Mouse (Mus musculus): Measurements from ENCODE around the gene Emc10.

Gene Emc10

DNA sequence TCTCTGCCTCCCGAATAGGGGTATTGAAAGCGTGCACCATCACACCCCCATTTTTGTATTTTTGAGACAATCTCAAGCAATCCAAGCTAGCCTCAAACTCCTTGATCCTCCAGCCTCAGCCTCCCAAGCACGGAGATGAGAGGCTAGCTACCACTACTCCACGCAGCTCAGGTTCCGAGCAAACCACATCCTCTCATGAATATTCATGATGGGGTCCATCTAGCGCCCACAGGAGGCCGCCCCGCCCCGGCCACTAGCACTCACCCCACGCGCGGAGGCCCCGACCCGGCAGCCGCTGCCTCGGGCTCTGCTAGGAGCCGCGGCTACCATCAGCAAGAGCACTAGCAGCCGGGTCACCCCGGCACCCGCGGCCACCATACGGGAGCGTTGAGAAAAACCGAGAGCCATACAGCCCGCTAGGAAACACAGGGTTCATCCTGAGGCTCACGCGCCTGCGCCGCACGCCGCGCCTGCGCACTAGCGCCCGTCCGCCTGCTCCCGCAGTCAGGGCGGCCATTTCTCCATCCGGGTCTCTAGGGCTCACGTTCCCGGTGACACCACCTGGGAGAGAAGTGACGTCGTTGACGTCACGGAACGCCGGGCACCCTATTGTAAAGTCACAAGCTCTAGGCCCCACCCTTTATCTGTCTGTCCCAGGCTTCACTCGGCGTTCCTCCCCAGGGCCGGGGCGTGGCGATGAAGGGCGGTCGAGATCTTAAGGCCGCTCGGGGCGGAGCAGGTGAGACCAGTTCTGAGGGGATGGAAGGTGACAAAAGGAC is at the start of gene Emc10, which contains the start of gene Fam71e1:
Gene Emc10 (minus strand): TSS at position 538 of the 779 bp plus-strand sequence.
Gene Fam71e1 (plus strand): TSS at position 590 of the 779 bp plus-strand sequence.
- DNase-seq (ENCODE audit: low read depth, low spot score): peak; percentile 99

DNA sequence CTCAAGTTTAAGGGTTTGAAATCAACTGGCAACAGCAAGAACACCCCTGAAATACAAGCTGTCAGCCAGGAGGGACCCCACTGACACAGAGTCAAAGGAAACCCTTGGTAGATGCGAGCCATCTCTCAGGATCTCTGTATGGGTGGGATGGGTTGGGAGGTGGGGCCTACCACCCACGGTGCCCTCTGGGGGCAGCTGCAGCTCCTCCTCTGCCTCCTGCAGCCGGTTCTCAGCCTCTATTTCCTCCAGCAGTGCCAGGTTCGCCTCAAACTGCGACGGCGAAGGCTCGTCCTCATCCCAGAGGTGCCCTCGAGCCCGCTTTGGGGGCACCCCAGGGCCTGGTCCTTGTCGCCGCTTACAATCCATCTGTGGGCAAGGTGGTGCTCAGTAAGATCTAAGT is 46.7 kb upstream of the Emc10 start:
- DNase-seq (ENCODE audit: low read depth, low spot score): no peak

DNA sequence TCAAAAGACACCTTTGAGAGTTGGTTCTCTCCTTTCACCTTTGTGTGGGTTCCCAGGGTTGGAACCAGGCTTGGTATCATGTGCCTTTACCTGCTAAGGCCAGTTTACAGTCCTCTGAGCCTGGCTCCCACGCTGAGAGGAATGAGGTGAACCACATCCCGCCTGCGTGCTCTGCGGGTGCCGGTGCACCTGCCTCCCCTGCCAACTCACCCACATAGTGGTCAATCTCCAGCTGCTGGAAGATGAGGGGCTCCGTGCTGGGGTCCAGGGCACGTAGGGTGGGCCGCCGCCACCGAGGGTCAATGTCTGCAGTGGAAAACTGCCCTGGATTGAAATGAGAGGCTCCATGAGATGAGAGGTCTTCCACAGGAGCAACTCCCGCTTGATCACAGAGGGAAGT is 46.2 kb upstream of the Emc10 start:
- DNase-seq (ENCODE audit: low read depth, low spot score): no peak

DNA sequence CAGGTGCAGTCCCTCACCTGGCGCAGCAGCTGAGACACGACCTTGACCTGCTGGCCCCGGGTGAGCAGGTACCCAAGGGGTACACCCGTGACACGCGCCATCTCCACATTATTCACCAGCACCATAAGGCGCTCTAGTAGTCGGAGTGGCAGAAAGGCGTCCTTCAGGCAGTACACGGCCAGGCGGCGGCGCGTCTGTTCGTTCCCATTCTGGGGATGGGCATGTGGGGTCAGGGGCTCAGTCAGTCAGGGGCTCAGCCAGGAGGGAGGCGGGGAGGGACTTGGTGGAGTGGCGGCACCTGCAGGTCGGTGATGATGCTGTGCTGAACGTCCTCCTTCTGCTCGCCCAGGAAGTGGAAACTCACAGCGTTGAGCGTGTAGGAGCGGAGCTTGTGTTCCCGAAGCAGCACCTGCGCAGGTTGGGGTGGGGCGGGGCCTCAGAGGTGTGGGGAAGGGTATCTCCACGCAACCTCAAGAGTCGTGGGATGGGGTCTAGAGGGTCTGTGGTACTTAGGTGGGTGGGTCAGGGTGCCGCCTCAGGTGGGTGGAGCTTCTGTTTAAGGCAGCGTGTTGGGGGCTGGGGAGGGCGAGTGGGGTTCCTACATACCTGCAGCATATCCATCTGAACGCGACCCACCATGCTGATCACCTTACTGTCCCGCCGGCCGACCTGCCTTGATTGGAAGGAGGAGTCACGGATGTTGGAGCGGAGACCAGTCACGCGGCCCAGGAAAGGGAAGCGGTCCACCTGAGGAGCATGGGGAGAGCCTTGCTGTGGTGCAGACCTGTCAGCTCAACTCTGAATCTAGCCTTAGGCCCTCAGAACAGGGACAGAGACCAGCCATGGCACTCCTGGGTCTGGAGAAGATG is 42.7 kb upstream of the Emc10 start:
- no peak for DNase-seq (ENCODE audit: low read depth, low spot score)

DNA sequence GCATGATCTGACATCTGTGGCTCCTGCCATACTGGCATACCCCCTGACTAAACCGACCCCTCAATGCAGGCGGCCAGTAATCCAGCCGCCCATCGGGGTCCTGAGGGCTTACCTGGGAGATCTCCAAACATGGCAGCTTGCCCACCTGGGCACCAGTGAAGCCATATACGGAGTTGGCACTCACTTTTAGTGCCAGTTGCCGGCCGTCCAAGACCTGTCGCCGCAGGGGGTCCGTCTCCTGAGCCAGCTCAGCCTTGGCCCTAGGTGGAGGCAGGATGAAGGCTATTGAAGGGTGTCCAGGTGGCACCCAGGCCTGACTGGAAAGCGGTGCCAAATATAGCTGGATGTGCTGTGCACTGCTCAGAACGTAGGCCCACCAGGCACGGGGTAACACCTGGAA is 41.2 kb upstream of the Emc10 start:
- DNase-seq (ENCODE audit: low read depth, low spot score): no peak

DNA sequence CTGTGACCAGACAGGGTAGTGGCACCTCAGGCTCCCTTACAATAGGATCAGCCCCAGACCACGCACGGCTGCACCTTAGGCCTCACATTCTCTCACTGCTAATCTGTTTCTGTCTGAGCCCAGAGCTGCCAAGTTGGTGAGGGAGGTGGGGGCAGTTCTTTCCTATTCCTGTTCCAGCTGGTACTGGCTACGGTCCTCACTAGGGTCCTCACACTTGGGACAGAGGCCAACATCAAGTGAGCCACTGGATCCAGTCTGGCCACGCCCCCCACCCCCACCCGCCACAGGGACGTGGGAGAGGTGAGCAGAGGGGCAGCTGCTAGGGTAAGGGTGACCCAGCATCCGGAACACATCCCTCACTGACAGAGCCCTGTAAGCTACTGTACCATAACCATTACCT is 40.7 kb upstream of the Emc10 start:
- no peak for DNase-seq (ENCODE audit: low read depth, low spot score)

DNA sequence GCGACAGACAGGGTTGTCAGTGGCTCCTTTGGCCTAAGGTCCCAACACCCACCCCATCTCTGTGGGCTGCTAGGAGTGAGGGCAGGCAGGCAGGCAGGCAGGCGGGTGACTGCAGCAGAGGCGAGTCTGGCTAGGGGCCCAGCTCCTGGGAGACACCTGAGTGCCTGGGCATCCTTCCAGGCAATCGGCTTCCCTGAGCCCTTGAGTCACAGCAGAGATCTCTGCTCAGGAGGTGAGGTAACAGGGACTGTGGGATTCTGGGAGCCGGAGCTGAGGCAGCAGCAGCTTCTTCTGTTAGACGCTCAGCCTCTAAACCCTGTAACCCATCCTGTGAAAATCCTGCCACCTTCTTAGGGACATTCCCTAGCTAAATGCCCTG is 40.2 kb upstream of the Emc10 start:
- no peak for DNase-seq (ENCODE audit: low read depth, low spot score)

DNA sequence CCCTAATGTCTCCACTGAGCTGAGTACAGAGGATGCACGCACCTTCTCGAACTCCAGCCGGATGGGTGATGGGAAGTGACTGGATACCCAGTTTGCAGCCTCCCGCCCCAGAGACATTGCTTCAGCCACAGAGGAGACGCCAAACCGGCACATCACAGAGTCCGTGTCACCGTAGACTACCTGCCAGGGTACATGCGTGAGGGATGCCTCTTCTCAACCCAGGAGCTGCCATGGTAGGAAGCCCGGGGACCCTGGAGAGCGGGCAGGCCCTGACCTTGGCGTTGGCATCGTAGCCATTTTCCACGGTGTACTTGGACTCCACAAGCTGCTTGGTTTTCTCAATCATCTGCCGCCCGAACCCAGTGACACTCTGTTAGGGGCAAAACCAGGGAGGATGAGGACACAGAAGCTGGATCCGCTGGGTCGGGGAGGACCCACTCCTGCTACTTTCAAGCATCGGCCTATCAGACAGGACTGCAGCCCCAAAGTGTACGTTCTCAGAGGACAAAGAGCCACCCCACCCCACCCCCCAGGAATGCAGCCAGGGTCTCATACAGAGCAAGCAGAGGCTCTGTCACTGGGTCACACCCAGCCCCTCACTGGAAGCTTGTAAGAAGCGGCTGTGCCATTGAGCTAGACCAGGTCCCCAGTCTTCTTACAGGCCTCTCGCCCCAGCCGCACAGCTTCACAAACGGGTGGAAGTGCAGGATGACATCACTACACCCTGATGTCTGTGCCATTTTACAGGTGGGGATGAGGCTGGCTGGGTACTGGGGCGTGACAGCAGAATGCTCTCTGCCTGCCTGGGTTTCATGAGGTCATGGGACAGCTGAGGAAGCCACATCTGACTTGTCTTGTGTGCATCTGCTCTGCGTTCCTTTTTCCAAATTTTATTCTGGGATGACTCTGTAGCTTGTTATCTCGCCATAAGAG is 39.6 kb upstream of the Emc10 start:
- no peak for DNase-seq (ENCODE audit: low read depth, low spot score)

DNA sequence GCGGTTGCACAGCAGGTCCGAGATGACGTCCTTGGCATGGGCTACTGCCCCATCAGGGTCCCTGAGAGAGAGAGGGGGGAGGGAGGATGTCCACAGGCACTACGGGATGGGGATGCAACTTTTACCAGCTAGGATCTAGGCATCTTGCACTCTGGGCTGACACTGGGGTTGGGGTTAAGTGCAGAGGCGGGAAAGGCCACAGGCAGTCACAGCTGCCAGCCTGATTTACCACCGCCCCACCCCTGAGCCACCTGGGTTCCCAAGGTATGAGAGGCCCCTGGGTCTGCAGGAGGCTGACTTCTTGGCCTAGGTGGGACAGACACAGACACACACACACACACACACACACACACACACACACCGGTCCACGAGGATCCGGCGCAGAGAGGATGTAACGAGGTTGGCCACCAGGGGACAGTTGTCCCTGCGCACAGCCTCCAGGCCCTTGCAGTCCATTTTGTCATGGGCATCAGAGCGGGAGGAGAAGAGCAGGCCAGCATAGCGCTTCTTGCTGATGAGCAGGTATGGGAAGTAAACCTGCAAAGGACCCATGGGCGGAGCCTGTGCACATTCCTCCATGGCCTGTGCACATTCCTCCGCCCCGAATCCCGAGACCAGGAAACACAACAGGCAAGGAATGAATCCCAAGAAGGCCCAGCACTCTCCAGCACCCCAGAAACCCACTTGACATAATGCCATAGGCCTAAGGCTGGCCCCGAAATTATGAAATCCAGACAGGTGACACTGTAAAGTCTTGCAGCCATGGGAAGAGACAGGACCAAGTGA is 38.5 kb upstream of the Emc10 start:
- DNase-seq (ENCODE audit: low read depth, low spot score): no peak

DNA sequence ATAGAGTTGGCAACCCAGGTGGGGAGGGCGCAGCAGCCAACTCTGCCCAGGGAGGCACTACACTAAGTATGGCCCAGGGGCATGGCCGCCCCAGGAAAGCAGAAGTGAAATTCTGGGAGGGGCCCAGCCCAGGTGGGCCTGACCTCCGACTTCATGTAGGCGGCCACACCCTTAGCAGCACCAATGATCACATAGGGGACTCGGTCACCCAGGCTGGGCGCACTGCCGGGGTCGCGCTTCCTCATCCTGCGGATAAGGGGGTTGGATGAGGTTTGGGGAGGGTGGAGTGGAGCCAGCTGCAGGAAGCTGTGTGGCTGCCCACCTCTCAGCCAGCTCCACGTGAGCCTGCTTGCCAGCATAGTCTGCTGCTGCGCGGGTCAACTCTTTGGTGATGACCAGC is 37.9 kb upstream of the Emc10 start:
- no peak for DNase-seq (ENCODE audit: low read depth, low spot score)

DNA sequence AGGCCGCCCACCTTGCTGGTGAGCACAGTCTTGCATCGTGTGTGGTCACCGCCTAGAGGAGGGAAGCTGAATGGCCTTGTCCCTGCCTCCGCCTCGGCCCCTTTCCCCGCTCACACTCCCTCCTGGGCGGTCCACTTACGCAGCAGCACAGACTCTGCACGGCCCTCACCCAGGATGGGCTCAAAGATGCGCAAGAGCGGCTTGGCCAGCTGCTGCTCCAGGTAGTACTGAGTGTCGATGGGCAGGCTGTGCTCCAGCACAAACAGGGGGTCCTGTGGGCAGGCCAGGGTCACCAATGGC is 37.4 kb upstream of the Emc10 start:
- DNase-seq (ENCODE audit: low read depth, low spot score): no peak

DNA sequence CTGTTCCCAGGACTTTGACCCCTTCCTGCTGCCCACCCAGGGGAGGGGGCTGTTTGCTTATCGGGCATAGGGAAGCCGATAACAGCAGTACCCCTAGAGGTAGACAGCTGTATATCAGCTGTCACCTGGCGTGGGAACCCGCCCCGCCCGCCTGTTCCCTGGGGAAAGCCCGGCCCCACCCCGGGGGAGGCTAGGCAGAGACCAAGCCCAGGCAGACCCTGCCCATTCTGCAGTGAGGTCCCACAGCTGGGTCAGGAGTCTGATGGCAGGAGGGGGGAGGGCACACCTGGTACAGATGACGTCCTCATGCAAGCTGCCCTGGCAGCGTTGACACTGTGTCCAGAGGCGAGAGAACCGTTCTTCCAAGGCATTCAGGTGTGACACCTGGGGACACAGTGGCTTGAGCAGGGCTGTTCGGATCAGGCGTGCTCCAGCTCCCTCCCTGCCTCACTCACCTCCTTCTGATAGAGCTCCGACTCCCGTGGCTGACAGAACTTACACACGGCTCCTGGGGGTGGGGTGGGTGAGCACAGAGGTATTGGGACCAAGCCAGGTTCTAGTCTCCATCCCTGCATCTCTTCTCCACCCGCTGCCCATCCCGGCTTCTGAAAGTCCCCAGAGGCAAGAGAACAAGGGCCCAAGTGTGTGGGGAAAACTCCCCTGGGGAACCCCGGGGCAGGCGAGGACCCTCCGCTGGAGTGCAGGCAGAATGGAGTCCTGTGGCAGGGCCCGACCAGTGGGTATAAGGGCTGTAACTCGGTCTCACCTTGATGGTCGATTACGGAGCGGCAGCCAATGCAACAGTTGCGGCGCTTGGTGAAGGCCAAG is 36.8 kb upstream of the Emc10 start:
- DNase-seq (ENCODE audit: low read depth, low spot score): no peak

DNA sequence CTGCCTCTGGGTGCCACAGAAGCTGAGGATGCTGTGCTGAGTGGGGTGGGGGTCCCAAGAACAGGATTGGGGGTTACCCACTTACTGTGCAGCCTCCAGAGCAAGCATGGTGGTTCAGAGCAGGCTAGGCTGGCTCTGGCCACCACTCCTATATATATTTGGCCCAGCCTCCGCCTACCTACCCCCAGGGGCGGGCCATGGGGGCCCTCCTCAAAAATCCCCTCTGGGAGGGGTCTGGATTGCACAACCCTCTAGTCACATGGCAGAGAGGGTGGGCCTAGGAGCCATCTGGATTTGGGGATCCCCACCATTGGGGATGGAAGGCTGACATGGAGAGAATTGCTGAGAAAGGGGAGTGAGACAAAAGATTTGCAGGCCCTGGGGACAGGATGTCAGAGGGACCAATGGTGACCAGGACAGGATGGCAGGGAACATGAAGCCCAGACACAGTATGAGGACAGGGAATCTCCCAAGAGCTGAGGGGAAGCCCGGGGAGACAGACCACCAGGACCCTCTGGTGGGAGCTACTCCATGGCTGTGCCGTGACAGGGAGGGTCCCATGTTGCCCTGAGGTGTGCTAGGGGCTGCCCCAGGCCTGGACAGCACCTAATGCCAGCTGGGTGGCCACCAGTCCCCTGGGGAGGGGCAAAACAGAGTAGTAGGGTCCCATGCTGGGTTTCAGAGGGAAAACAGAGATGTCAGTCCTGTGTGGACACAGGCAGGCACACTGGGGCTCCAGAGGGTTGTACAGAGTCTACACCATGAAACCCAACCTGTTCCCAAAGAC is 35.8 kb upstream of the Emc10 start, which contains the start of gene Spib:
Gene Spib (minus strand): TSS at position 126 of the 787 bp plus-strand sequence.
- no peak for DNase-seq (ENCODE audit: low read depth, low spot score)

DNA sequence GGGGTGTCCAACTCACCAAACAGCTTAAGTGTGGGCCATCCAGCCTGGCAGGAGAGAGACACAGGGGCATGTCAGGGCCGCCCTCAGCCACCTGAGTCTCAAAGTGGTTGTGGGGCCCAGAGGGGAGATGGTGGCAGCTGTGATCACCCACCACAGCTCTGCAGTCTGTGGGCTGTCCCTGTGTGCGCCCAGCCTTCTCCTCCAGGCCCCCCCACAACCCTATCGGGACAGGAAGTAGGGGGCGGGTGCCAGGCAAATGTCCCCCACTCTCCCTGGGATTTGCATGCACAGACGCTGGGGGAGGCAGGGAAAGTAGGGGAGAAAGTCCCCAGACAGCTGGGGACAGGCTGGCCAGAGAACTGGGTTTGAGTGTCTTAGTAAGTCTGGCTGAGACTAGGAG is 34.9 kb upstream of the Emc10 start:
- no peak for DNase-seq (ENCODE audit: low read depth, low spot score)

DNA sequence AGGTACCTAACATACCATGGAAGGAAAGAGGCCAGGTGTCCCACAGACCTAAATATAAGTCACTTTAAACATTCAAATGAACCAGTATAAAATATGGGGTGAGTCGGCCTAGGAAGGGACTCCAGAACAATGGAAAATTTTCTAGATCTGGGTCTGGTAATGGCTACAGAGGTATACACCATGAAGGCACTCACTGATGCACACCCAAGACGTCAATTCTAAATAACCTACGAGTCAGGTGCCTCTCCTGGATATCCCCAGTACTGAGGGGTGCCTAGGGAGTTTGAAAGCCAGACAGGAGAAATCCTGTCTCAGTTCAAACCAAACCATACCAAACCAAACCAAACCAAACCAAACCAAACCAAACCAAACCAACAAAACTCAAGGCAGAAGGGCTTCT is 34.2 kb upstream of the Emc10 start:
- DNase-seq (ENCODE audit: low read depth, low spot score): no peak

DNA sequence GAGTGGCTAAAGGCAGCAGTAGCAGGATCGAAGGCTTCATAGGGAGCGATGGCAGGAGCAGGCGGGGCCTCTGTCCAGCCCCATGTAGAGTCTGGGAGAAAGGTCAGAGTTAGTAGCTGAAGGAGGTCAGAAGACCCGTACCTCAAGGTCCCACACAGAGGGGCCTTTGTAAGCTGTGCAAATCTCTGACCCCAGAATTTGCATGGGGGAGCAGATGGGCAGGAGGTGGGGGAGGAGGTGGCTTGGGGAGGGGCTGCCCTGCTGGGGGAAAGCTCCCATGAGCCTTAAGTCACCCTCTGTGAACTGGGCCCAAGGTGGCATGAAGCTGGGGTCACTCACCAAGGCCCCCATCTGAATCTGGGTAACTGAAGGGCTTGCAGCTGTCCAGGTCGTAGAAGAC is 33.2 kb upstream of the Emc10 start:
- no peak for DNase-seq (ENCODE audit: low read depth, low spot score)

DNA sequence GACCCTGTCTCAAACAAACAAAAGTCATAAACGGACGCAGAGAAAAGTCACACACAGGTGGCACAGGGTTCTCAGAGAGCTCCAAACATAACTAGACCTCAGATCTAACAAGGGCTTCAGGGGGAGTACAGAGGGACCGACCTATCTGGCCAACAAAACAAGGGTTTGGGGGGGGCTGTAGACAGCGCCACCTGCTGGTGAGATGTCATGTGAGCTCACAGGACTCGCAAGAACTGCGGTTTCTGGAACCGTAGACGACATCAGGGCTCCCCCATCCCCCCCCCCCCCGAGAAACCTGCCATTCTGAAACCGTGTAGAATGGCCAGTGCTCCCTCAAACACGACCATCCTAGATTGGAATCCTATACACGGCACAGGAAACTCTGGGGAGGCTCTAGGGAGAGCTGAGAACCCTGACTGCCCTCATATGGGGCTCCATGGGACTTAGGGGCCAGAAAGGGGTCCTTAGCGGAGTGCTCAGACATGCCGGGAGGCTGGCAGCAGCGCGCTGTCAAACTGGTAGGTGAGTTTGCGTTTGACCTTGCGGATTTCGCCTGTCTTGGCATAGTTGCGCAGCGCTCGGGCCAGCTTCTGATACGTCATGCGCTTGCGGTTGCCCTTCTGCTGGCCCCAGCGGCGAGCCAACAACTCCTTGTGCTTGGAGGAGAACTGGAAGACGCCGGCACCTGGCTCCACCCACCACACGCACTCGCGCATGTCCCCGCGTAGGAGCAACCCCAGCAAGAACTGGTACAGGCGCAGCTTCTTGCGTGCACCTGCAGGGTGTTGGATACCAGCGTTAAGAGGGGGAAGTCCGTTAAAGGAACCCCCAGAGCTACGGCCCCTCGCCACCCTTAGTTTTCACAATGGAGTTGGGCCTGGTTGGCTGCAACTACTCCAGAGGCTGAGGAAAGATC is 31.4 kb upstream of the Emc10 start:
- DNase-seq (ENCODE audit: low read depth, low spot score): peak; percentile 65

DNA sequence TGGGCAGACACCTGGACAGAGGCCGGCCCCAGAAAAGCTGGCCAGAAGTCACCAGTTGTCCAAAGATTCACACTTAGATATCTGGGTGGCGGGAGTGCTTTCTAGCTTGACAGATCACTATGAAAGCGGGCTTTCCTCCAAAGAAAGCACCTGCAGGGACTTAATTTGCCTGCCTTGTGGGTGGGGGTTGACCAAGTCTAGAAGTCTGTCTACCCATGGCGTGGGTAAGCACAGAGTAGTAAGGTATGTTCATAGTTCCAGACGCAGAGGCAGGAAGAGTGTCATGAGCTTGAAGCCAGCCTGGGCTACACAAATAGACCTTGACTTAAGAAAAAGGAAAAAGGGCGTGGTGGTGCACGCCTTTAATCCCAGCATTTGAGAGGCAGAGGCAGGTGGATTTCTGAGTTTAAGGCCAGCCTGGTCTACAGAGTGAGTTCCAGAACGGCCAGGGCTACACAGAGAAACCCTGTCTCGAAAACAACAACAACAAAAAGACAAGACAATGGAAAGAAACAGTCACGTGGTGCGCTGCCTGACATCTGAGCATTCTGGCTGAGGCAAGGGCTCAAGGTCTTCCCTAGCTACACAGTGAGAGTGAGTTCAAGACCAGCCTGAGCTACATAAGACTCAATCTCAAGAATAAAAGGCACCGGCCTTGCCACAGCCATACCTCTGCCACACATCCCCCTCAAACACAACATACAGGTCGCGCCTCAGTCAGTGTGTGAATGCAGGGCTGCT is 30.3 kb upstream of the Emc10 start:
- no peak for DNase-seq (ENCODE audit: low read depth, low spot score)
